Mouse (Mus musculus) lung, postnatal 0 days (tissue): ENCODE results near the gene 1110002E22Rik. TPM values are rescaled to one million over a fixed set of nuclear protein-coding genes. Genes with fewer than 3 reads are reported as not detected.

ENCODE experiments used
- ATAC-seq: fragments of 200-750 bp; cut with Nextera tagmentation; 2 replicates; pipeline ENCODE4 v1.8.0; 2017; ENCODE audit warnings: moderate library complexity
- DNase-seq: peaks from one replicate; pipeline ENCODE4 v3.0.0-alpha.2; 2016; ENCODE audit warnings: low spot score
- H3K27ac ChIP-seq: fragments of 300-500 bp; sonication (generic); 2 replicates; pipeline ENCODE4 v1.5.1; 2014; ENCODE audit warnings: antibody characterized with exemption, mild to moderate bottlenecking, low read length, mixed read lengths
- H3K27me3 ChIP-seq: fragments of 300-500 bp; sonication (generic); replicated peaks from 2 replicates; pipeline ENCODE4 v1.6.1; 2014; ENCODE audit warnings: low read length, mixed read lengths; ENCODE audit not compliant: insufficient read depth
- H3K36me3 ChIP-seq: fragments of 300-500 bp; sonication (generic); 2 replicates; pipeline ENCODE4 v1.6.1; 2014; ENCODE audit warnings: low read length, mixed read lengths; ENCODE audit not compliant: insufficient read depth
- H3K4me1 ChIP-seq: fragments of 300-500 bp; sonication (generic); 2 replicates; pipeline ENCODE4 v1.6.1; 2014; ENCODE audit warnings: antibody characterized with exemption, low read depth, low read length, mixed read lengths; ENCODE audit not compliant: insufficient read depth
- H3K4me2 ChIP-seq: fragments of 300-500 bp; sonication (generic); replicated peaks from 2 replicates; pipeline ENCODE4 v1.6.1; 2014; ENCODE audit warnings: low read depth, mild to moderate bottlenecking, low read length, moderate library complexity, mixed read lengths
- H3K4me3 ChIP-seq: fragments of 300-500 bp; sonication (generic); 2 replicates; pipeline ENCODE4 v1.5.1; 2014; ENCODE audit warnings: low read depth, low read length
- H3K9ac ChIP-seq: fragments of 300-500 bp; sonication (generic); replicated peaks from 2 replicates; pipeline ENCODE4 v1.6.1; 2014; ENCODE audit warnings: low read depth, mild to moderate bottlenecking
- H3K9me3 ChIP-seq: fragments of 300-500 bp; sonication (generic); 2 replicates; pipeline ENCODE4 v1.6.1; 2016; ENCODE audit warnings: low read length, mixed read lengths
- CTCF ChIP-seq: IDR thresholded peaks from 2 replicates; pipeline ENCODE4 v1.5.1; 2016; ENCODE audit warnings: antibody characterized with exemption, mild to moderate bottlenecking
- EP300 ChIP-seq: IDR thresholded peaks from 2 replicates; pipeline ENCODE4 v1.6.1; 2016; ENCODE audit warnings: antibody characterized with exemption, mild to moderate bottlenecking, control low read depth
- WGBS: fragments of 180-500 bp; shearing (Covaris S2); extraction: QIAGEN DNeasy Blood & Tissue Kit; methylation state at CpG from one replicate; pipeline ENCODE4 v1.1.7; 2014; 5-methylcytosine and 5-hydroxymethylcytosine counted together
- polyA plus RNA-seq: library from polyadenylated mRNA; unstranded; fragments of >200 nt; fragmentation: Nextera tagmentation; extraction: Ambion mirVana; gene quantifications from 2 replicates; pipeline ENCODE4 v1.2.1, GENCODE M21; 2015

1110002E22Rik gene
- polyA plus RNA-seq, 1 experiment from 2014 or later: 0.14 TPM

DNA sequence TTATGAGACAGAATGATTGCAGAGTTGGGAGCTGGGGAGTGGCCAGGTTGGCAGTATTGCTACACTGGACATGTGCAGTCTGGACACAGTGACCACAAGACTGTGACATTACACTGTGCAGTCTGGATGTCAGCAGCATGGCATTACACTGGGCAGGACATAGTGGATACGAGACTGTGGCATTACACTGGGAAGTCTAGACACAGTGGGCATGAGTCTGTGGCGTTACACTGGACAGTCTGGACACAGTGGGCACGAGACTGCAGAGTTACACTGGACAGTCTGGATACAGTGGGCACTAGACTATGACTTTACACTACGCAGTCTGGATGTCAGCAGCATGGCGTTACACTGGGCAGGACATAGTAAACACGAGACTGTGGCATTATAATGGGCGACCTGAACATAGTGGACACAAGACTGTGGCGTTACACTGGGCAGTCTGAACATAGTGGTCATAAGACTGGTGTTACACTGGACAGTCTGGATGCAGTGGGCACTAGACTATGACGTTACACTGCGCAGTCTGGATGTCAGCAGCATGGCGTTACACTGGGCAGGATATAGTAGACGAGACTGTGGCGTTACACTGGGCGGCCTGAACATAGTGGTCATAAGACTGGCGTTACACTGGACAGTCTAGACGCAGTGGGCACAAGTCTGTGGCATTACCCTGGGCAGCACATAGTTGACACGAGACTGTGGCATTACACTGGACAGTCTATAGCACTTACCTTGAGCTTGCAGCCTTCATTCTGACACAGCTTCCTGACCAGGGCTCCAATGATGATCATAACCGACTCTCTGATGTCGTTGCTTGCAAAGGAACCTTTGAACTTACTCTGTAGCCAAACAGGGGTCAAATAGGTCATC, 46.3 kb downstream of the 1110002E22Rik start:
- no peak overlapping the region for H3K27ac ChIP-seq
- 88% methylated on average over 19 of the region's 19 CpGs for WGBS
- no peaks in the 10 kb centered on the region for H3K9me3 ChIP-seq
- no peak overlapping the region for H3K9ac ChIP-seq
- H3K27me3 ChIP-seq: no peaks in the 10 kb centered on the region
- no peaks in the 10 kb centered on the region for H3K4me1 ChIP-seq
- no peak for ATAC-seq
- no peak overlapping the region for H3K4me2 ChIP-seq
- no peaks in the 10 kb centered on the region for H3K36me3 ChIP-seq
- TF ChIP-seq CTCF (no peak), EP300 (no peak)
- DNase-seq: no peak
- no peak overlapping the region for H3K4me3 ChIP-seq

DNA sequence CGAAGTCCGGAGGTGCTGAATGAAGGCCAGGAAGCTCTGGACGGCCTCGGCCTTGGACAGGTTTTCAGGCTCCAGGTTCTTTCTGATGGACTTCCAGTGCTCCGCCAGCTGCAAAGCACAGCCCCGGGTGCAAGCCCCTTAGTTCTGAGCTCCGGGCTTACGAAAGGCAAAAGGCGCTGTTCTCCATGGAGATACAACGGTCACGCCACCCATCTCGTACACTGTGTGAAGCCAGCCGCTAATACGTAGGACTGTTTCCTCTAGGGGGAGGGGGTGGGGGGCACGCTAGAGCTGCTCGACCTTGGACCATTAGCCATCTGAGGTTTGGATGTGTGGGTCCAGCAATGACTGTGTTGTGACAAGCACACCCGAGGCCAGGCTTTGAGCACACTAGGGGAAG, 49.3 kb downstream of the 1110002E22Rik start:
- no peaks in the 10 kb centered on the region for H3K27me3 ChIP-seq
- no peak overlapping the region for H3K9ac ChIP-seq
- DNase-seq: no peak
- no peak overlapping the region for H3K4me3 ChIP-seq
- TF ChIP-seq EP300 (no peak), CTCF (no peak)
- no peak overlapping the region for H3K4me2 ChIP-seq
- WGBS: 84% methylated on average over 17 of the region's 17 CpGs
- H3K36me3 ChIP-seq: no peaks in the 10 kb centered on the region
- ATAC-seq: no peak
- no peak overlapping the region for H3K27ac ChIP-seq
- H3K4me1 ChIP-seq: no peaks in the 10 kb centered on the region
- H3K9me3 ChIP-seq: no peaks in the 10 kb centered on the region

DNA sequence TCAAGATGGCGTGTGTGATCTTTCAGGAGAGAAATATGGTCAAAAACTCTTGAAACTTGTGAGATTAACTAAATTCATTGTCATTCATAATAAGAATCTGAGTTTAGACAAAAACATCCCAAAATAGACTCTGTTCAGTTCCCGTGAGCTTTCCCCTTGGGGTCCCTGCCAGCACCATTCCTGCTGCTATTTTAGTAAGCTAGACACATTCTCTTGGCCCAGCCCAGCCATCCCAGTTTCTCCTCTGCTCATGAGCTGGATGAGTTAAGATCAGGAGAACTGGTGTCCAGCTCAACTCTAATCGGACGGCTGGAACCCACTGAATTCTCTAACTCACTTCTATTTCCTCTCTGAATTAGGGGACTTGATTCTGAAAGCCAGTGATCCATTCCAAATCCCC, 52.0 kb downstream of the 1110002E22Rik start:
- H3K36me3 ChIP-seq: no peaks in the 10 kb centered on the region
- ATAC-seq: no peak
- no peaks in the 10 kb centered on the region for H3K4me1 ChIP-seq
- no peak overlapping the region for H3K4me3 ChIP-seq
- DNase-seq: no peak
- no peak overlapping the region for H3K9ac ChIP-seq
- no peak for TF ChIP-seq EP300
- no peak for TF ChIP-seq CTCF
- no peak overlapping the region for H3K4me2 ChIP-seq
- no peaks in the 10 kb centered on the region for H3K27me3 ChIP-seq
- 86% methylated on average over 4 of the region's 4 CpGs for WGBS
- H3K27ac ChIP-seq: no peak overlapping the region
- H3K9me3 ChIP-seq: no peaks in the 10 kb centered on the region

DNA sequence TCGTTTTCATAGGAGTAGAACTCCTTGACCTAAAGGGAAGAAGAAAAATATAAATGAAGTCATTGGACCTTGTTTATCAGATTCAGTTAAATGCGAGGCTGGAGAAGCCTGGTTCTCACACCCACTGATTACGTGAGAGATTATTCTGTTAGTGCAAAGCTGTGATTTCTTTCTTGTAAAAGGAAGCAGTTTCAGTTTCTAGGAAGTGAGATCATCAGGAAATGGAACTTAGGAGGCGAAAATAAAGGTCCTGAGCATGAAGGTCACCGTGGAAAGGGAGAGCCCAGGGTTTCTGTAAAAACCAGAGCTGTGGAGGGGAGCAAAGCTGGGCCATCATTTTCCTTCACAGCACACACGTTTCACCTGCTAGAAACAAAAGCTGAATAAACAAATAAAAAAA, 53.5 kb downstream of the 1110002E22Rik start:
- no peaks in the 10 kb centered on the region for H3K27me3 ChIP-seq
- TF ChIP-seq CTCF (no peak), EP300 (no peak)
- H3K4me1 ChIP-seq: no peaks in the 10 kb centered on the region
- H3K9me3 ChIP-seq: no peaks in the 10 kb centered on the region
- H3K36me3 ChIP-seq: no peaks in the 10 kb centered on the region
- H3K4me2 ChIP-seq: no peak overlapping the region; the same call in 1 of the 2 replicates
- no peak overlapping the region for H3K9ac ChIP-seq
- WGBS: 47% methylated on average over 6 of the region's 6 CpGs
- ATAC-seq: no peak; the same call in 1 of the 2 replicates
- DNase-seq: peak; percentile 33
- no peak overlapping the region for H3K27ac ChIP-seq
- no peak overlapping the region for H3K4me3 ChIP-seq

DNA sequence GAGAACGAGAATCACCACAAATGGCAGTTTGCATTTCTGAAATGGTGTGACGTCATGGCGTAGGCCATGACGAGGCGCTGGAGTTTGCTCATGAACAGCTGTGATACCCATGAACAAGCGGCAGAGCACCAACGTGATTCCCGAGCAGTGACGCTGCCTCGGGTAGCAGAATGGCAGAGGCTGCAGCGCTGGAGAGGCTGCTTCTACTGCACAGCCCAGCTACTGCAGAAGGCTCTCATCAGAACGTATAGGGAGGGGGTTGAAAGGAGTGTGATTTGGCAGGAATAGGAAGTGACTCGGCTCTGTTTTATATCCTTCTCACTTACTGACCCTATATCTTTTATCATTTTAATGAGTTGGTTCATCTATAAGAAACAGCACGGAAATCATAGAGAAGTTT, 54.0 kb downstream of the 1110002E22Rik start:
- 61% methylated on average over 14 of the region's 14 CpGs for WGBS
- DNase-seq: no peak
- TF ChIP-seq CTCF: no peak
- TF ChIP-seq EP300: no peak
- H3K27ac ChIP-seq: no peak overlapping the region
- H3K9me3 ChIP-seq: no peaks in the 10 kb centered on the region
- H3K4me1 ChIP-seq: no peaks in the 10 kb centered on the region
- no peak for ATAC-seq
- H3K36me3 ChIP-seq: no peaks in the 10 kb centered on the region
- H3K4me3 ChIP-seq: no peak overlapping the region
- H3K4me2 ChIP-seq: no peak overlapping the region; the same call in 1 of the 2 replicates
- no peak overlapping the region for H3K9ac ChIP-seq
- H3K27me3 ChIP-seq: no peaks in the 10 kb centered on the region

DNA sequence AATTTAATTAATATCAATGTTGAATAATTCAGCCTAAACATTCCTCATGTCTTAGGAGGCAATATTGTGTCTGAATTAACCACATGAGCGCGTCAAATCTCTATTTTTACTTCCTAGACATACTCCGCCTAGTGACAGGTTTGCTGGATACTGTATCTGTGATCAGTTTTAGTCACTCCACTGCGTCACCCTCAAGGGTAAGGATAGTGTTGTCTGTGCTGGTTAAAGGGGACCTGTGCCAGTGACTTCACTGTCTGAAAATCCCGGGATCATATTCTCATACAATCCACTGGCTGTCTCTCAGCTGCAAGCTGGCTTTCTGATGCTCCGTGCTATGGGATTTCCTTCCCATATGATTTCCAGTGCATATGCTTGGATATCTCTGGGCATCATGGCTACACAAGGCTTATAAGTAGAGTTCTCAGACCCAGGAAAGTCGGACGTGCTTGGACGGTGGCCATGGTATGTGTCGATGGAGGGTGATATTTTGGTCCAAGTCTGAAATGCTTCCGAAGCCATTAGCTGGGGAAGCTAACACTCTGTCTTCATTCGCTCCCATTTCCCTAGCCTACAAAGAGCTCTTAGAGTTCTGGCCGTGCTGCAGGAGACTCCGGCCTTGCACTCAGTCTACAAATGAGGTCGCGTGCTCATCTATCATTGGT, 54.7 kb downstream of the 1110002E22Rik start:
- TF ChIP-seq EP300 (no peak), CTCF (no peak)
- no peak overlapping the region for H3K9ac ChIP-seq
- H3K9me3 ChIP-seq: no peaks in the 10 kb centered on the region
- ATAC-seq: no peak
- no peaks in the 10 kb centered on the region for H3K27me3 ChIP-seq
- 79% methylated on average over 16 of the region's 16 CpGs for WGBS
- H3K27ac ChIP-seq: no peak overlapping the region
- no peaks in the 10 kb centered on the region for H3K36me3 ChIP-seq
- H3K4me2 ChIP-seq: no peak overlapping the region
- no peak overlapping the region for H3K4me3 ChIP-seq
- no peaks in the 10 kb centered on the region for H3K4me1 ChIP-seq
- no peak for DNase-seq
